Mouse (Mus musculus) brown adipose tissue, adult 24 weeks (tissue): ENCODE measurements around the gene Smad9. TPM values are rescaled to one million over a fixed set of nuclear protein-coding genes. Genes with fewer than 3 reads are reported as not detected.

Experiments
- H3K27ac ChIP-seq: fragments of 200-500 bp; replicated peaks from 2 replicates; pipeline ENCODE4 v1.5.1; 2012; ENCODE audit warnings: low read depth, mild to moderate bottlenecking, low read length
- H3K4me1 ChIP-seq: fragments of 200-500 bp; 2 replicates; pipeline ENCODE4 v1.6.1; 2012; ENCODE audit warnings: low read length, mixed read lengths; ENCODE audit not compliant: control insufficient read depth, insufficient read depth, insufficient read length
- H3K4me3 ChIP-seq: fragments of 200-500 bp; 2 replicates; pipeline ENCODE4 v1.5.1; 2012; ENCODE audit warnings: low read depth, mild to moderate bottlenecking, low read length, moderate library complexity; ENCODE audit not compliant: insufficient read depth
- polyA plus RNA-seq: library from polyadenylated mRNA; stranded (reverse); fragments of >200 nt; gene quantifications from 2 replicates; pipeline ENCODE4 v1.2.4, GENCODE M21; 2012; ENCODE audit not compliant: missing spikeins, insufficient read depth, insufficient read length

Smad9 gene
- polyA plus RNA-seq, 1 experiment: 0.32 TPM

DNA sequence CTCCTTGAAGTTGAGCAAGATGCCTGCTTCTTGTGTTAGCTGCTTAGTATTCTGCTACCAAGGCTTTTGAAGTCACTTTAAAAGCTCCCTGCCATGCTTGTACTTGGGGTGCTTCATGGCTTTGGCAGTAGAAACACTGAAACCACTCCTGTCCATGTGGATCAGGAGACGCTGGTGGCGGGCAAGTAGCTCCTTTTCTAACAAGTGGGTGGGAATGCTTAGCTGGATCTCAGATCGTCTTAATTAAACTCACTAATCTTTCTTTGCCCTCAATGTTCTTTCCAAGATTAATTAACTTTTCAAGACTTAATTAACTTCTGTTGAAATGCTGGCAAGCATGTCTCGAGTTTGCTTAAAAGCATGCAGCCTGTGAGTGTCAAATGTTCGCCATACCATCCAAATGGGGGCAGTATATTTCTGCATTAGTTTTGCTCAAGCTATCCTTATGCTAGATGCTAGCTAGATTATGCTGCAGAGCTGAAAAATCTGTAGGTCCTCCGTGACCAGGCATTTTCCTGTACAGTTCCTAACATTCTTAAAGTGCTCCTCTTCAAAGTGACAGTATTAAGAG, 58.1 kb downstream of the Smad9 start:
- H3K4me3 ChIP-seq: no peak overlapping the region
- no peak overlapping the region for H3K27ac ChIP-seq
- no peaks in the 10 kb centered on the region for H3K4me1 ChIP-seq

DNA sequence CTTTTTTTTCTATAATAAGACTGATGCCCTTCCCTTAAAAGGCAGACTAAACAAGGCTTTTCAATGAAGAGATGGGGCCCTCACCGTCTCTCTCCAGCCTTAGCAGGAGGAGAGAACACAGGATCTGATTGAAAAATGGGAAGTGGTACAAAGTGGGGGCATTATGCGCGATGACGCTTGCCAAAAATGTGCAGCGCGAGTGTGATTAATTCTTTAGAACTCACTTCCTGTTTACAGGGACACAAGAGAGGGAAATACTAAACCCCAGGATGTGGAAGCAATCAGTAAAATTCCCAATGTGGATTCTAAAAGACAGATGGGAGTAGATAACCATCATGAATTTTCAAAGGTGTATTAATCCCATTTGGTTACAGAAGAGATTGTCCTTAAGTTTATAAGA, 59.2 kb downstream of the Smad9 start:
- Histone ChIP-seq H3K27ac (no peak overlapping the region), H3K4me1 (no peaks in the 10 kb centered on the region), H3K4me3 (no peak overlapping the region)

DNA sequence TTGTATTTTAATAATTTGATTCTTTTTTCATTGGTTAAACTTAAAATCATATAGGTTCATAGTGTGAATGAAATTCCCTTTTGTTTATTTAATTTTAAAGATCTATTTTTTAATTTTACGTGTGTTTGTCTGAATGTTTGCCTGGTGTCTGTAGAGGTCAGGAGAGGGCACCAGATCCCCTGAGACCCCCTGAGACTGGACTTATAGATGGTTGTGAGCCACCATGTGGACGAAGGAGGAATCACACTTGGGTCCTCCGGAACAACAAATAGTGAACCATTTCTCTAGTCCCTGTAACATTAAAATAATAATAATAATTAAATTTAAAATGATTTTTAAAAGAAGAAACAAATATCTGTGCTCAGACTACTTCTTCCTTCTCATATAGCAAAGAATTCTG, 59.9 kb downstream of the Smad9 start:
- Histone ChIP-seq H3K4me3 (no peak overlapping the region), H3K4me1 (no peaks in the 10 kb centered on the region), H3K27ac (no peak overlapping the region)

DNA sequence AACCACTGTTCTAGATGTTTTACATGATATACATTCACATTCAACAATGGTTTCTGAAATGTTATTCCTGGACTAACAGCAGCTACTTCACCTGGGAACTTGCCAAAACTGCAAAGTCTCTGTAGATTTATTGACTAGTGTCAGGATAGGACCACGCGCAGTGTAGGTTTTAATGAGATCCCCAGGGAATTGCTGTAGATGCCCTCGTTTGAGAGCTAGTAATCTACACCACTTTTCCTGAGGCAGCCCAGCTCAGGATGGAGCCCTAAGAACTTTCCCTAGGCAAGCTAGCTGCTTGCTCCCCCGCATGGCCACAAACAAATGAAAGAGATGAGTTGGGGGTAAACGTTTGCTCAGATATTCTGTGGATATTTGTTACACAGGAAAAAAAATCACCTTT, 67.1 kb downstream of the Smad9 start:
- H3K27ac ChIP-seq: no peak overlapping the region
- H3K4me1 ChIP-seq: no peaks in the 10 kb centered on the region
- H3K4me3 ChIP-seq: no peak overlapping the region

DNA sequence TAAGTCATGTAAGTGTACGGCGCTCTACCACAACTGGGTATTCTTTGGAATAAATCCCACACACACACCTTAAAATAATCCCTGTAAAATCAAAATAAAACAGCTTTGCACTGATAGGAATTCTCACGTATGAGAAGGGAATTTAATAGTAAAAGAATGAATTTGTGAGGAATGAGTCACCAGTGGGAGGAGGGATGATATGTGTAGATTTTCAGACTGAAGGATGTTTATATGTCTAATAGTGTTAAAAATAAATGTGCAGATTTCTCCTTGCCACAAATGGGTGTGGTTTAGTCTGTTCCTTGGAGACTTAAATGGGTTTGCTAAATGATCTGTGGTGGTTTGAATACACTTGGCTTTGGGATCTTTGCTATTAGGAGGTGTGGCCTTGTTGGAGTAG, 77.1 kb downstream of the Smad9 start:
- H3K27ac ChIP-seq: no peak overlapping the region
- no peak overlapping the region for H3K4me3 ChIP-seq
- no peaks in the 10 kb centered on the region for H3K4me1 ChIP-seq

DNA sequence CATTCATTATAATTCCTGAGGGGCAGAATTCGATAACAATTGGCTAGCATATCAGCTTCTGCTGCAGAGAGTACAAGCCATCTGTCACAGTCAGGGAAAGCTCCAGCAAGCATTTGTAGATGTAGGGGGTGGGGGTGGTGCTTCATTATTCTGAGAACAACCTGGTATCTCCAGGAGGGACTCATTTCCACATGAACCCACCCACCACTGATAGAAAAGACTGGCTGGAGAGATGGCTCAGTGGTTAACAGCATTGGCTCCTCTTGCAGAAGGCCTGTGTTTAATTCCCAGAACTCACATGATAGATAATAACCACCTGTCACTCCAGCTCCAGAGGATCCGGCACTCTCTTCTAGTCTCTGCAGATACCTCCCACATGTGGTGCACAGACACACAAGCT, 80.0 kb downstream of the Smad9 start:
- Histone ChIP-seq H3K27ac (no peak overlapping the region), H3K4me3 (no peak overlapping the region)

More for the DNA sequence above, 80.0 kb downstream of the Smad9 start:
- no peaks in the 10 kb centered on the region for H3K4me1 ChIP-seq

Other genes starting within 250 kb of the Smad9 start
- gene Supt20, start 62.8 kb upstream of the Smad9 start, polyA plus RNA-seq: 10.1 and 15.9 TPM in 2 replicates
- not detected in 2 replicates for gene Gm21958, start 41.2 kb upstream of the Smad9 start, polyA plus RNA-seq
- 13.6 and 25.7 TPM in 2 replicates for gene Exosc8, start 20.2 kb upstream of the Smad9 start, polyA plus RNA-seq
- 35.8 and 41.1 TPM in 2 replicates for gene Alg5, start 20.0 kb upstream of the Smad9 start, polyA plus RNA-seq
- gene Rfxap, start 52.2 kb downstream of the Smad9 start, polyA plus RNA-seq: 13.2 and 21.0 TPM in 2 replicates
- not detected in 2 replicates for gene Sertm1, start 160.3 kb downstream of the Smad9 start, polyA plus RNA-seq